Mouse (Mus musculus) pancreas, adult 10 weeks (tissue): ENCODE measurements around the gene Tdrkh. TPM values are rescaled to one million over a fixed set of nuclear protein-coding genes. Genes with fewer than 3 reads are reported as not detected.

Source experiments
- polyA plus RNA-seq: library from polyadenylated mRNA; stranded (reverse); fragments of 350-450 nt; fragmentation: Illumina TruSeq; extraction: RNeasy Lipid Tissue Mini Kit (QIAGEN cat#74804); gene quantifications from one replicate; pipeline ENCODE4 v1.2.3, GENCODE M21; 2015; ENCODE audit warnings: low read depth, low replicate concordance; ENCODE audit not compliant: insufficient read depth

Tdrkh gene
- polyA plus RNA-seq = 1.6 TPM

GRCm38 (mm10) chr3:94413031-94413679 lies at the start of gene Tdrkh:
TSS of gene Tdrkh (plus strand) at chr3:94413273.

GRCm38 (mm10) chr3:94372641-94373040 lies 40.4 kb upstream of the Tdrkh start, which contains the start of gene Rorc:
TSS of gene Rorc (plus strand) at chr3:94372794.

GRCm38 (mm10) chr3:94398217-94398616 lies 14.9 kb upstream of the Tdrkh start, which contains the start of gene Lingo4:
TSS of gene Lingo4 (plus strand) at chr3:94398517.

GRCm38 (mm10) chr3:94442951-94443596 lies 30.0 kb downstream of the Tdrkh start, which contains the start of gene Mrpl9:
TSS of gene Mrpl9 (plus strand) at chr3:94443318.

GRCm38 (mm10) chr3:94443597-94443964 lies 30.5 kb downstream of the Tdrkh start, which contains the start of gene Oaz3:
TSS of gene Oaz3 (minus strand) at chr3:94443915.

GRCm38 (mm10) chr3:94477981-94478422 lies 64.9 kb downstream of the Tdrkh start, which contains the start of gene Celf3:
TSS of gene Celf3 (plus strand) at chr3:94478295.

GRCm38 (mm10) chr3:94480291-94480884 lies 67.3 kb downstream of the Tdrkh start, which contains the start of gene Riiad1:
TSS of gene Riiad1 (minus strand) at chr3:94480341.

Other genes starting within 250 kb of the Tdrkh start
- gene Gm10696, start 235.1 kb upstream of the Tdrkh start, polyA plus RNA-seq = not detected
- not detected for gene Gm5286, start 216.6 kb upstream of the Tdrkh start, polyA plus RNA-seq
- not detected for gene Gm4778, start 149.2 kb upstream of the Tdrkh start, polyA plus RNA-seq
- gene Them4, start 103.2 kb upstream of the Tdrkh start, polyA plus RNA-seq = 2.6 TPM
- not detected for gene Them5, start 71.2 kb upstream of the Tdrkh start, polyA plus RNA-seq
- gene C2cd4d, start 50.8 kb upstream of the Tdrkh start, polyA plus RNA-seq = not detected
- gene Rorc, start 40.5 kb upstream of the Tdrkh start, polyA plus RNA-seq = 7.6 TPM
- gene Lingo4, start 14.8 kb upstream of the Tdrkh start, polyA plus RNA-seq = 0.42 TPM
- 8.4 TPM for gene Mrpl9, start 30.0 kb downstream of the Tdrkh start, polyA plus RNA-seq
- not detected for gene Oaz3, start 30.6 kb downstream of the Tdrkh start, polyA plus RNA-seq
- 16.1 TPM for gene Celf3, start 65.0 kb downstream of the Tdrkh start, polyA plus RNA-seq
- gene Riiad1, start 67.1 kb downstream of the Tdrkh start, polyA plus RNA-seq = not detected
- gene Snx27, start 169.4 kb downstream of the Tdrkh start, polyA plus RNA-seq = 4.2 TPM
- not detected for gene Gm10972, start 229.8 kb downstream of the Tdrkh start, polyA plus RNA-seq
- gene Tuft1, start 245.6 kb downstream of the Tdrkh start, polyA plus RNA-seq = 3.9 TPM